Mouse (Mus musculus) c-Kit-positive CD71-negative TER-119-negative erythroid progenitor cells, embryonic 14.5 days (primary cell): ENCODE data around the gene Zdhhc19.
A peak's percentile ranks its signal among the peaks of the same experiment; 100 is the strongest.

Experiments
- DNase-seq: peaks from one replicate; pipeline ENCODE4 v3.0.0-alpha.2; 2013; ENCODE audit warnings: low read depth

The Zdhhc19 gene

GRCm38 (mm10) chr16:32516006-32516962, 20.2 kb downstream of the Zdhhc19 start:
- DNase-seq, result no peak

DNA sequence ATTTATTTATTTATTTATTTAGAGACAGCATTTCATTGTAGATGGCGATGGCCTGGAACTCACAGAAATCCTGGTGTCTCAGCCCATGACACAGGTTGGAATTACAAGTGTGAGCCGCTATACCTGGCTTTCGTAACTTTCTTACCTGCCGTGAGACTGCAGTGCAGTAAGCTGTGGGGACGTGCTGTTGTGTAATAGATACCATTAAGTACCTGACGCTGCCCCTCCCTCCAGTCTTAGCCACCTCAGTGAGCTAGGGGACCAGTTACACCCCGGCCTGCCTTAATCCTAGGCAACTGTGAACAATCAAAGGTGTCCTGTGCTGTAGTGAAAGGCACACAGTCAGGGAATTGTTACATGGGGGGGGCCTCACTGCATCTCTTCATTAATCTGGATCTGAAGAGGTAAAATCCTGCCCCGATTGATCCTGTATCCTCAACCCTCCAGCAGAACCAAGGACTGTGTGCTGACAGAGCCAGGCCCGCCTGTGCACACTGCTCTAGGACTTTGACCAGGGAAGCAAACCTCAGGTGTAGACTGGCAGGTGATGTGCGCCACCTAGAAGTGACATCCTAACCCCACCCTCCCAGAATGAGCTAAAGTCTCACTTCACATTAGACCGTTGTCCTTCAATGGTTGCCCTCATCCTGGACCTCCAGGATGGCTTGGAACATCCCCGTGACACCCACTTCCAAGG, 21.9 kb downstream of the Zdhhc19 start:
- DNase-seq, result no peak

GRCm38 (mm10) chr16:32519656-32520371, 23.7 kb downstream of the Zdhhc19 start:
- DNase-seq, result no peak

GRCm38 (mm10) chr16:32520372-32520748, 24.3 kb downstream of the Zdhhc19 start:
- no peak for DNase-seq

DNA sequence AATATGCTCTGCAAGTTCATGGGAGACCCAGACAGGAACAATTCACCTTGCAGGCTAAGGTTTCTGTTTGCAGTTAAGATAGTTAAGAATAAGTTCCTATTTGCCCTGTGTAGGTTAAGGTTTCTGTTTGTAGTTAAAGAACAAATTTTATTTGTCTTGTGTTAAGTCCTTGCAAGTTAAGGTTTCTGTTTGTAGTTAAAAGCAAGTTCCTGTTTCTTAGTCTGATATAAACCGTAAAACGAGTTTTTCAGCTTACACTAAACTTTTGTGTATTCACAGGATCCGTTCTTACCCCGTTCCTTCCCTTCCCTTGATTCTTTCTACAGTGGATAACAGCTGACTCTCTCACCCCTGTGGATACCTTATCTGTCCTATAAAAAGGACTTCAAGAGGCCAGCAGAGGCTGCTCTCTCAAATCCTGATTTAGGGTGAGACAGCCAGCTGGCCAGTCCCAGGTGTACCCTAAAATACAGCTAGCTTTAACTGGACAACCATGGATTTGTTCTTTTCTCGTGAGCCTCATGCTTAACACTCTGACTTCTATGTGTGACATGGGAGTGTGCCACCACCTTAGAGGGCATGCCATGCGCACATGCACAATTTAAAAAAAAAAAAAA, 26.6 kb downstream of the Zdhhc19 start:
- DNase-seq, result no peak

GRCm38 (mm10) chr16:32523462-32524243, 27.6 kb downstream of the Zdhhc19 start:
- no peak for DNase-seq

GRCm38 (mm10) chr16:32524244-32524615, 28.2 kb downstream of the Zdhhc19 start:
- no peak for DNase-seq

DNA sequence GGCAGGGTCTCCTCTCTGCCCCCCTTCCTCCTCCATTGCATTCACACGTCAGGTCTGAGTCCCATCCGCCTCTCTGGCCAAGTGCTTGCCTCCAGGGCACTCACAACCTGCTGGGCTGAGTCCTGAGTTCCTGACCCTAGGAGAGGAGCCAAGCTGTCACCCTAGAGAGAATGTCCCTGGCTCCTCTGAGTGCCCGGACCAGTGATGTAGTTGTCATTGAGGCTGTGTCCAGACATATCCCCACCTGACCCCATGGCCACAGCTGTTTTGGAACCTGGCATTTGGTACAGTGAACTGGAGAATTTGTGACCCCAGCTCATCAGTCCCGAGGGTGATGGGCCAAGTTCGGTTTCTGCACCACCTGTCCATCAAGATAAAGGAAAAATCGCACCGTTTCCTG, 30.8 kb downstream of the Zdhhc19 start:
- DNase-seq, result no peak

GRCm38 (mm10) chr16:32532878-32533826, 37.1 kb downstream of the Zdhhc19 start:
- DNase-seq, result no peak

GRCm38 (mm10) chr16:32535157-32535751, 39.2 kb downstream of the Zdhhc19 start:
- DNase-seq, result no peak

DNA sequence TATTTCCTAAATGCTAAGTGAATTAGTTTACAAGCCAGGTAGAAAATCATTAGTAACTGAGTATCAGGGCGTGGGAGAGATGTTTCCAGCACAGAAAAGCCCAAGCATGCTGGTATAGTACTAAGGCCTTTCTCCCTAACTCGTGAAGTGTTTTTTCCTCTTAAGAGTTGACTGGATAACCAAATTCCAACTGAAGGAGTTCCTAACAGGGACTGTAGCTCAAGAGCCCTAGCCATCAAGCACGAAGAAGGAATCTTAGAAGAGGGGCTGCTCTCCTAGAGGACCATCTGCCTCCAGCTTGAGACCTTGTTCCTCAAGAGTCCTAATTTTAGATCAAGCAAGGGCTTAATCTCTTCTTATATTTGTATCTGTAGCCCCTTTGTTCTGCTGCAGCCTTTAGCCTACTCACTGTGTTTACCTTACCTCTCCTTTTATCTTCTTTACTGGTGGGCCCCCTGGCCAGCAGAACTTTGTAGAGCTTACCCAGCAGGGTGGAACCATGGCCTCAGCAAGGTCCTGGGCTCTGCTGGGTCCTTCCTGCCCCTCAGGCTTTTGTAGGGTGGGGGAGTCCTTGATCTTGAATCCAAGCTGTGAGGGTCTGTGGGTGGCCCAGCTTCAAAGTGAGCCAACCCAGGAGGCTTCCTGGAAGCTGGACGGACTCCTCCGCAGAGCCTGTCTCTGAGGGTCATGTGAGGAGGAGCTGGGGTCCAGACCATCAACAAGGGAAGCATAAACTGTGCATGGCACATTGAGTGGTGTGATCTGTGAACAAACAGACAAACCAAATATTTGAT, 42.0 kb downstream of the Zdhhc19 start:
- DNase-seq, result no peak

GRCm38 (mm10) chr16:32538761-32539255, 42.7 kb downstream of the Zdhhc19 start:
- DNase-seq, result no peak

GRCm38 (mm10) chr16:32541338-32542179, 45.5 kb downstream of the Zdhhc19 start:
- no peak for DNase-seq

- no peak for DNase-seq
Measured at GRCm38 (mm10) chr16:32543422-32543821, 47.4 kb downstream of the Zdhhc19 start.

- DNase-seq, result peak; percentile 47
Measured at GRCm38 (mm10) chr16:32547156-32548068, 51.3 kb downstream of the Zdhhc19 start.

- DNase-seq, result no peak
Measured at GRCm38 (mm10) chr16:32550084-32550483, 54.0 kb downstream of the Zdhhc19 start.

GRCm38 (mm10) chr16:32550487-32550886, 54.4 kb downstream of the Zdhhc19 start:
- no peak for DNase-seq
